Mouse (Mus musculus) layer of hippocampus, adult 8-10 months (tissue): Measurements from ENCODE around the gene Morc2a. TPM values are rescaled to one million over a fixed set of nuclear protein-coding genes. Genes with fewer than 3 reads are reported as not detected.
"Not testable (repeated sequence)": the region's sequence is repeated elsewhere in the genome, so short reads cannot be mapped to it uniquely, and the experiment has no call there.

Experiments used
- DNase-seq, 2 experiments: peaks; one replicate each; pipeline ENCODE4 v3.0.0; 2022; ENCODE audit warnings: low spot score in 2 of 2
- total RNA-seq, 4 experiments: library from RNA; stranded (reverse); gene quantifications; 2 replicates each; pipeline ENCODE4 v1.2.4; 2022

Morc2a gene
- total RNA-seq: 10 to 100 TPM; 36.6 to 49.3 (median 44.3) TPM

- DNase-seq: peak; percentile 96 to 97
These were observed at the start of gene Morc2a for GRCm38 (mm10) chr11:3648964-3649841. Morc2a (plus strand) TSS chr11:3649191.

DNA sequence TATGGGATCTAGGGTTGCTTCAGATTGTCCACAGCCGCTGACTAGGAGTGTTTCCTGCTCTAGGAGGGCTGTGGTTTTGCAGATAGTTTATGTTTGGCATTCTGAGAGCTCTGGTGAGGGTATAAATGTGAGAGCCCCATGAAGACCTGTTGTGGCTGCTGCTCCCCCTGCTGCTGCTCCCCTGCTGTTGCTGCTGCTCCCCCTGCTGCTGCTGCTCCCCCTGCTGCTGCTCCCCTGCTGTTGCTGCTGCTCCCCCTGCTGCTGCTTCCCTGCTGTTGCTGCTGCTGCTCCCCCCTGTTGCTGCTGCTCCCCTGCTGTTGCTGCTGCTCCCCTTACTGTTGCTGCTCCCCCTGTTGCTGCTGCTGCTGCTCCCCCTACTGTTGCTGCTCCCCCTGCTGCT is 47.0 kb upstream of the Morc2a start:
- not testable (repeated sequence) for DNase-seq

DNA sequence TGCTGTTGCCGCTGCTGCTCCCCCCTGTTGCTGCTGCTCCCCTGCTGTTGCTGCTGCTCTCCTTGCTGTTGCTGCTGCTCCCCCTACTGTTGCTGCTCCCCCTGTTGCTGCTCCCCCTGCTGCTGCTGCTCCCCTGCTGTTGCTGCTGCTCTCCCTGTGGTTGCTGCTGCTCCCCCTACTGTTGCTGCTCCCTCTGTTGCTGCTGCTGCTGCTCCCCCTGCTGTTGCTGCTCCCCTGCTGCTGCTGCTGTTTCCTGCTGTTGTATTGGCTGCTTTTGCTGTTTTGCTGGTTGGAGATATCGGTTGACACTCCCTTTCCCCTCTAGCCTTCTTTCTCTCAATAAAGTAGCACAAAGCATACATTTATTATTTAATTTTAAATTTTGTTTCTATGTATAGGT is 46.3 kb upstream of the Morc2a start:
- DNase-seq: not testable (repeated sequence)

DNA sequence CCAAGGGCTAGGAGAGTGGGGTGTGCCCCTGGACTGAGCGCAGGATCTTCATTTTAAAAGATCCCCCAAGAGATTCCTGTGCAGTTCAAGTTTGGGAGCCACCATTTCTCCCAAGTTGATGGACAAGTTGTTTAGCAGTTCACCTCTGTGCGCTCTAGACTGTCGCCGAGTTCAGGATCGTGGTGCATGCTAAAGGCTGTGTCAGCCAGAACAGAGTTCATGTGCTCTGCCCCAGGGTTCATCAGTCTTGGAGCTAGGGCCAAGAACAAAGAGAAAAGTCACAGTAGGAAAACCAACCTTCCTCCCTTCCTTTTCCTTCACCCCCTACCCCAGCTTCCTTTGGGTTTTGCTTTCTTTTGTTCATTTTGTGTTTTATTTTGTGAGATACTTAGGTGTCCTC is 42.5 kb upstream of the Morc2a start:
- no peak for DNase-seq

- no peak for DNase-seq
These were observed 33.4 kb upstream of the Morc2a start for GRCm38 (mm10) chr11:3615576-3615975.

- DNase-seq: no peak
These were observed 26.2 kb upstream of the Morc2a start for GRCm38 (mm10) chr11:3622826-3623225.

GRCm38 (mm10) chr11:3624391-3625027 is 24.5 kb upstream of the Morc2a start:
- DNase-seq: no peak

DNA sequence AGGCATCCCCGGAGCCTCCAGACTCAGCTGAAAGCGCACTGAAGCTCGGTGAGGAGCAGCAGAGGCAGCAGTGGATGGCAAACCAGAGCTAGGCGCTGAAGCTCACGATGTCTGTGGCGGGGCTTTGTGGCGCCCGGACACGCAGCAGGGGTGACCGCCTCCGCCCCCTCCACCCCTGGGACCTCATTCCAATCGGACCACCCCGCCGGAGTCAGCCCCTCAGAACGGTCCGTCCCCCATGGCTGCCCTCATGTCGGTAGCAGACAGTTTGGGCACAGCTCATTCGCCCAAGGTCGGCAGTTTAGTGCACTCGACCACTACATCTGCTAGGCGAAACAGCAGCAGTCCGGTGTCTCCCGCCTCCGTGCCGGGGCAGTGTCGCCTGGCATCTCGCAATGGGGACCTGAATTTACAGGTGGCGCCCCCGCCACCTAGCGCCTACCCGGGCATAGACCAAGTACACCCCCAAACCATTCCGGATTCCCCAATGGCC is 19.9 kb upstream of the Morc2a start:
- DNase-seq: no peak

GRCm38 (mm10) chr11:3633269-3633668 is 15.7 kb upstream of the Morc2a start:
- peak in 1 of 2 experiments; percentile 16 for DNase-seq

DNA sequence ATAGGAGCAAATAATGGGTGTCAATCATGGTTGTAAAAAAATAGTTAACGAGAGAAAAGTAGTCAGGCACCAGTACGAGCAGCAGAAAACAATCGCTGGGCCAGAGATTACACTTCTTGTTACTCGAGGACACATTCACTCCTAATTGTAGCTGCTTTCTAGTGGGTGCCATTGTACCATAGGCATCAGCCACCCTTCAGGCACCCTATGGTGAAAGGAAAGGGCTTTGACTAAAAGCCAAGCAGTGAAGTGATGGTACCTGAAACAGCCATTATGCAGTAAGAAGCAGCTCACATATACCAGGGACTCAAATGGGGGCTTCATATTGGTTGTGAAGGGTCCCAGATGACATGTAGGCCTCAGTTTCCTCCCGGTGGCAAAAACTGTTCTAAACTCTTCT is 1.3 kb upstream of the Morc2a start:
- no peak for DNase-seq

GRCm38 (mm10) chr11:3648305-3648963 is 557 bp upstream of the Morc2a start:
- DNase-seq: peak in 1 of 2 experiments; percentile 17

GRCm38 (mm10) chr11:3650141-3650540 is 1.1 kb downstream of the Morc2a start:
- no peak for DNase-seq

DNA sequence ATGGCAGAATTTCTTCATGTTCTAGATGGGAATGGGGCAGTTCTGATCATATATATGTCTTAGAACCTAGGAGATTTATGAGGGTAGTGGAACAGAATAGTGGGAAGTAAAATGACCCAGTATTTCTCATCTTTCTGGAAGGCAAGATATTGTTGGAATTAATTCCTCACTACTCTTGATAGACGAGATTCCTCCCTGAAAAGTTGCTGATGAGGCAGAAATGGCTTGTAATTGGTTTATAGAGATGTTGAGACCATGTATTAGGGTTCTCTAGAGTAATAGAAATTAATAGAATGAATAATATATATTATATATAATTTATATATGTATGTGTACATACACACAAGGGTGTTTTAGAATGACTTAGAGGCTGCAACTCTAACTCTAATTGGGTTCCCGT is 13.0 kb downstream of the Morc2a start:
- DNase-seq: no peak

DNA sequence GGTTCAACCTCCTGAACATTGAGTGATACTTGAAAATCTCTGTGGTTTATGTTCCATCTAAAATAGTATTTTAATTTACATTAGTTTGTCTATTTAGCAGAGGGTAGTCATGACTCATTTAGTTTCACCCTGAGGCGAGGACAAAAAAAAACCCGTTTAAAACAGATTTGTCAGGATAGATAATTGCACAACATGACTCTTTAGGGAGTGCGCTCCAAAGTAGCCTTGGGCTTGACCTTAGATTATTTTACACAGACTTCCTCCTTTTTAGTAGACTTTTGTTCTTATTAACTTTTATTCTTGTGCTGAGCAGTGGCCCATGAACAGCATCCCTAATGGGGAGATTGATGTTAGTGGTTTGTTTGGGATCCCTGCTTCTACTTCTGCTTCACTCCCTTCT is 18.5 kb downstream of the Morc2a start:
- no peak for DNase-seq

DNA sequence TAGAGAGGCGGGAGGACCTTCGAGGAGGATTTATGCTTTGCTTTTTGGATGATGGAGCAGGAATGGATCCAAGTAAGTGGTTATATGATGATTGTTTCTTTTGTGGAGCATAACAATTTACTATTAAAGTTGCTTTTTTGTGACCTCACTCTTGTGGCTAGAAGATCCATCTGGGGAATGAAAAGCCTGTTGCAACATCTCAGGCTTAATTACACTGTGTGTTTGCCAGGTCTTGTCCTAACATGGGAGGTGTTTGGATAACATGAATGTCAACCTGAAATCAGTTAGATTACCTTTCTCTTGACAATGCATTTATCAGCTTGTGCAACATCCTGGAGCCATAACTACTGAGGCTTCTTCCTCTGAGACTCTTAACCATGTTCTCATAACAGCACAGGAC is 19.8 kb downstream of the Morc2a start:
- no peak for DNase-seq

DNA sequence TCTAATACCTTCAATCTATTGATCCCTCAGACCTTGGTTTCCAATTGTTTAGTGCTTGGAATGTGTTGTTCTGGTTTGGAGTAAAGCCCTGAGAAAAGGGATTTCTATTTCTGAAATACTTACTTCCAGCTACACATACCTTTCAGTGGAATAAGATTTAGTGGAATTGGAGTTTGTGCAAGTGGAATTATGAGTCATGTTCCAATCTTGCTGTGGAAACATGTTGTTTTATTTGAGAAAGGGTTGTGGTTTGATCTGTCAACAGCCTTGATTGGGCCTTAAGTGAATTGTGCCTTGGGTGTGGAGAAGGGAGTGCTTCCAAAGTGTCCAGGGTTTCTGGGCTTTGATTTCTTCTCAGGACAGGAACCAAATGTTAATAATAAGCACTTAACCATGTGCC is 20.9 kb downstream of the Morc2a start:
- no peak for DNase-seq

DNA sequence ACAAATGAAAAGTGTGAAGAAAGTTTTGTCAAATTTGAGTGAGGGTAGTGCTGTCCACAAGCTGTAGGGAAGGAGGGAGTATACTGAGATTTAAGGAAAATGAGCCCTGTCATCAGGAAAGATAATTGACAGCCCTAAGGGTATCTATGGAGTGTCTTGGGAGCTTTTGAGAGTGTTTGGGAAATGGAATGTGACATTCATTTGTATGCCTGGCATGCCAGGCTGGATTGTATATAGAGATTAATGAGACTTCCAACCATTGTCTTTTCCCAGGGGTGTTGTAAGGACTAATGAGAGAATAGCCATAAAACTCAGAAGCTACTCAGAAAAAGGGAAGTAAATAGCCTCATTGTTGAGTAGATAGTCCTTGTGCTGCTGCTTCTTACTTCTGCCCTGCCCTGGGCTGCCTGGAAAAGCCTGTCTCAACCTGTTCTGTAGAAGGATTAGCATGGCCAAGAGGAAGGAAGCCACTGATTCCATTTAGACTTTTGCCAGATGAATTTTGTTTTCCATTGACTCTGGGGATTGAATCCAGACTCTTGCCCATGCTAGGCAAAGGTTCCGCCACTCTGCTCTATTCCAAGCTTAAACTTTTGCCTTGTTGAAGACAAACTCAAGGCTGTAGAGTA is 22.1 kb downstream of the Morc2a start:
- no peak for DNase-seq

- no peak for DNase-seq
These were observed 25.6 kb downstream of the Morc2a start for GRCm38 (mm10) chr11:3674545-3674944.

DNA sequence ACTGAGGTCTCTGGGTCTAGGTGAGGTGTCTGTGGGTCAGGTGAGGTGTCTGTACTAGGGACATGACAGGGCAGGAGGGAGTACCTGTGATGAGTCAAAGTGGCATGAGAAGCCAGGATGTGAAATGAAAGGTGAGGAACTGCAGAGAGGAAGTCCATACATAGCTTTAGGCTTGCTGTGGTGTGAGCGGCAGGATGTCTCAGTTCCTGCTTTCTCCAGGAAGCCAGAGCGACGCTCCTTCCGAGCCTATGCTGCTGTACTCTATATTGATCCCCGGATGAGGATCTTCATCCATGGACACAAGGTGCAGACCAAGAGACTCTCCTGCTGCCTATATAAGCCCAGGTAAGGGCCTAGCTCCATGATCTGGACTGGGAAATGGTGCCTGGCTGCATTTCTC is 27.4 kb downstream of the Morc2a start:
- no peak for DNase-seq

DNA sequence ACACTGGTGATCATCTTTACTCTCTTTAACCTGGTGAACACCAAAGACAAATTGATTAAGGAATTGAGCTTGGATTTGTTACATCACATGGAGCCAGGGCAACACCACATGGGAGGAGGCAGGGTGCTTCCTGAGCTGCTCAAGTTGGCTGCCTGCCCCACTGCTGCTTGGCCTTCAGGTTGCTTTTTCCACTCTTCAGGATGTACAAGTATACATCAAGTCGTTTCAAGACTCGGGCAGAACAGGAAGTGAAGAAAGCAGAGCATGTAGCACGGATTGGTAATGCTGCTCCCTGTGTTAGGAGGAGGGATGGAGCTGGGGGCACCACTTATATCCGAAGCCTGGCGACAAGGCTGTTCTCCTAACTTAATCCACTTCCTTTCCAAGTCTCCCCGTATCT is 28.2 kb downstream of the Morc2a start:
- DNase-seq: no peak

DNA sequence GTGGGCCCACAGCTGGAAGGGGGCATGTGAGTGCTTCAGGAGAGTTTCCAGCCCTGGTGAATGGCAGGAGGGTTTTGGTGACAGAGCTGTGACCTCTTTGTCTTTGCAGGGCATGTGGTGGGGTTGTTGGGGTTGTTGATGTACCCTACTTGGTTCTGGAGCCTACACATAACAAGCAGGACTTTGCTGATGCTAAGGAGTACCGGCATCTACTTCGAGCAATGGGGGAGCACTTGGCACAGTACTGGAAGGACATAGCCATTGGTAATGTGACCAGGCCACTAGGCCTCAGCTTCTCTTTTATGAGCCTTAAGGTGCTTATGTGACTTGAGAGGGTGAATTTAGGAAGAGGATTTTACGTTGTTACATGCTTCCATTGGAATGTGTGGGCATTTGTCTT is 30.8 kb downstream of the Morc2a start:
- no peak for DNase-seq

- DNase-seq: no peak
These were observed 34.7 kb downstream of the Morc2a start for GRCm38 (mm10) chr11:3683696-3684095.
